ENCODE assay signal across 8 mouse cellular contexts in the genomic region with DNA sequence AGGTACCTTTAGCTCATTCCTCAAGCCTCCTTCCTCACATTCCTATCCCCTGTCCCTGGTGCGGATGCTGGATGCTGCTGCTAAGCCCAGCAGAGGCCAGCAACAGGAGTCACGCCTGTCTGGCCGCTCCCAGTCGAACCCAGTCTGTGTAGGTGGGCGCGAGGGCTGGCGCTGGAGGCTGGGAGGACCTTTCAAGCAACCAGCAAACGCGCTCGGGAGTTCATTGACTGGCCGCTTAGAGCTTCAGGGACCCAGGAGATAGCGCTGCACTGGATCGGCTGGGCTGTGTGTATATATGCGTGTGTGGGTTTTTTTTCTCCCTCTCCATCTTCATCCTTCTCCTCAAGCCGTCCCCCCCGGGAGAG. TPM values are rescaled to one million over a fixed set of nuclear protein-coding genes. Genes with fewer than 3 reads are reported as not detected.
A peak's percentile ranks its signal among the peaks of the same experiment; 100 is the strongest.
DNase-seq lines count a peak whose midpoint lies in the region; ATAC-seq and TF ChIP-seq lines count a peak whose summit lies in the region.

No protein-coding gene starts in this region.

- TF ChIP-seq POLR2A in brain, embryonic 14.5 days (IDR thresholded peaks at IDR 0.05; ENCODE audit: borderline replicate concordance, extremely low read depth, insufficient read depth, insufficient read length, poor library complexity, severe bottlenecking): no peak

- no peak for TF ChIP-seq CTCF in brain, embryonic 14.5 days (IDR thresholded peaks at IDR 0.05; ENCODE audit: borderline replicate concordance, extremely low read depth, insufficient read depth, insufficient read length)

- H3K4me1 ChIP-seq in heart, embryonic 11.5 days (ENCODE audit: control insufficient read depth, insufficient read depth, low read length): peaks cover 8% of the 10 kb centered on the region
- H3K4me1 ChIP-seq in limb, embryonic 10.5 days: peaks cover 17% of the 10 kb centered on the region

- WGBS in heart, embryonic 11.5 days (ENCODE audit: insufficient replicate concordance): under 1% methylated on average over 16 of the region's 16 CpGs
- under 1% methylated on average over 16 of the region's 16 CpGs for WGBS in limb, embryonic 10.5 days

- H3K27me3 ChIP-seq in heart, embryonic 11.5 days (ENCODE audit: control insufficient read depth, insufficient read depth, low read length): peaks cover 27% of the 10 kb centered on the region
- H3K27me3 ChIP-seq in limb, embryonic 10.5 days (ENCODE audit: low read depth, poor library complexity, severe bottlenecking): peaks cover 57% of the 10 kb centered on the region

- H3K27ac ChIP-seq in heart, embryonic 11.5 days (ENCODE audit: low read depth, low read length): no peak overlapping the region
- no peak overlapping the region for H3K27ac ChIP-seq in limb, embryonic 10.5 days

- no peaks in the 10 kb centered on the region for H3K9me3 ChIP-seq in heart, embryonic 11.5 days (replicated peaks; ENCODE audit: control insufficient read depth, low read length)
- H3K9me3 ChIP-seq in limb, embryonic 10.5 days (replicated peaks): no peaks in the 10 kb centered on the region

- H3K4me2 ChIP-seq in heart, embryonic 11.5 days: peak overlapping the region; percentile 97

- peak; percentile 39; the same call in 1 of the 2 replicates for ATAC-seq in heart, embryonic 11.5 days (replicated peaks; ENCODE audit: insufficient number of reproducible peaks, low FRiP score, low TSS enrichment)
- ATAC-seq in monocyte, adult 5-6 weeks (replicated peaks; ENCODE audit: insufficient number of reproducible peaks, low FRiP score, low TSS enrichment, poor library complexity, severe bottlenecking): no peak

- DNase-seq in heart, adult 8-10 months (ENCODE audit: low spot score): no peak
- DNase-seq in brain, embryonic 14.5 days (ENCODE audit: low read depth): peak; percentile 42
- peak; percentile 5 for DNase-seq in heart, postnatal 4 days
- peak; percentile 67 for DNase-seq in limb, embryonic 10.5 days (ENCODE audit: low spot score)
- DNase-seq in right cerebral cortex, adult 18-20 months: peak; percentile 67
- no peak for DNase-seq in cerebellum, adult 18-20 months

- no peaks in the 10 kb centered on the region for H3K36me3 ChIP-seq in heart, embryonic 11.5 days (ENCODE audit: control insufficient read depth, insufficient read depth, low read length)
- no peaks in the 10 kb centered on the region for H3K36me3 ChIP-seq in limb, embryonic 10.5 days

- peak overlapping the region; percentile 55 for H3K4me3 ChIP-seq in heart, embryonic 11.5 days (ENCODE audit: low read depth, low read length)
- peak overlapping the region; percentile 68 for H3K4me3 ChIP-seq in limb, embryonic 10.5 days

- H3K9ac ChIP-seq in heart, embryonic 11.5 days (ENCODE audit: low read depth, low read length): no peak overlapping the region

RNA-seq across cellular contexts. Expression of gene Ak5, which starts 1.2 kb away (rescaled TPM):
- polyA plus RNA-seq in heart, embryonic 11.5 days (2014; fragmentation: Nextera tagmentation; extraction: Ambion mirVana): 1.9 and 3.2 TPM in 2 replicates
- under 1 TPM in 2 of 4 experiments, not detected in 2; 0.11 to 0.25 TPM for total RNA-seq in heart, adult 8-10 months (2022)
- 1.1 and 3.4 TPM in 2 replicates for polyA plus RNA-seq in brain, embryonic 14.5 days (2012; rRNA removed)
- total RNA-seq in heart, postnatal 4 days (2021): under 1 TPM; 0.12 to 0.45 TPM
- 2.0 TPM in 2 replicates for polyA plus RNA-seq in limb, embryonic 10.5 days (2016; fragmentation: Nextera tagmentation; extraction: Ambion mirVana)
- total RNA-seq in monocyte, adult 5-6 weeks (2017): not detected in 3 replicates

RNA-seq across cellular contexts. Expression of gene Pigk, which starts 46.9 kb away (rescaled TPM):
- polyA plus RNA-seq in heart, embryonic 11.5 days (2014; fragmentation: Nextera tagmentation; extraction: Ambion mirVana): 37.5 and 44.4 TPM in 2 replicates
- total RNA-seq in heart, adult 8-10 months (2022): 10 to 100 TPM; 21.7 to 26.6 (median 23.0) TPM
- 12.9 and 17.0 TPM in 2 replicates for polyA plus RNA-seq in brain, embryonic 14.5 days (2012; rRNA removed)
- 10 to 100 TPM; 32.4 to 35.8 TPM for total RNA-seq in heart, postnatal 4 days (2021)
- 39.5 and 40.2 TPM in 2 replicates for polyA plus RNA-seq in limb, embryonic 10.5 days (2016; fragmentation: Nextera tagmentation; extraction: Ambion mirVana)
- 31.1 to 45.1 TPM (median 39.8 TPM) in 3 replicates for total RNA-seq in monocyte, adult 5-6 weeks (2017)

Comparison
In these comparisons a context has a peak if more than half of its experiments do, and no peak if none do; other contexts are left out.
1. DNase-seq: peak in brain, embryonic 14.5 days (single experiment), heart, postnatal 4 days (single experiment), limb, embryonic 10.5 days (single experiment) and right cerebral cortex, adult 18-20 months (single experiment); none in heart, adult 8-10 months (single experiment) and cerebellum, adult 18-20 months (0 of 2).